8 mouse cellular contexts compared by ENCODE assay signal in the genomic region with DNA sequence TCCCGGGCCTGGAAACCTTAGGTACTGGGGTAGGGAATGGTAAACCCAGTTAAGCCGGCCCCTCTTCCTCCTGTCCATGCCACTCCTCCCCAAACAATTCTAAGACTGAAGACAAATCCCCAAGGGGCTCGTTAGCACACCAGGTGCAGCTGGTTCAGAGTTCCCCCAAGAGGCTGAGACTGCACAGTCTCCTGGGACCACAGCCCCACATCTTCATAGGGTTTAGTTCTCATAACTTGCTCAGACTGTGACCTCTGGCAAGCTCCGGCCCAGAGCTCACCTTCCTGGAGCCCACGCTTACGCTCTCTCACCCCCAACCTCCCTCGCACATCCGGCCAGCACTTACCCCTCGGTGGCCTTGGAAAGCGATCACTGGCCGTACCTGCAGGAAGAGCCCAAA. TPM values are rescaled to one million over a fixed set of nuclear protein-coding genes. Genes with fewer than 3 reads are reported as not detected.
DNase-seq lines count a peak whose midpoint lies in the region; ATAC-seq and TF ChIP-seq lines count a peak whose summit lies in the region.

No protein-coding gene starts in this region.

- DNase-seq in heart, adult 11 months: peak; percentile 94
- DNase-seq in heart, postnatal 10 days: no peak
- peak; percentile 24 for DNase-seq in CD4-positive, CD25-positive, alpha-beta regulatory T cell, adult 2 months (ENCODE audit: low read depth, low spot score)
- no peak for DNase-seq in stomach, postnatal 0 days (ENCODE audit: low spot score)
- no peak for DNase-seq in ovary, postnatal 36 days (ENCODE audit: low spot score)
- DNase-seq in cerebellum, adult 18-20 months: no peak

- H3K9ac ChIP-seq in stomach, postnatal 0 days (ENCODE audit: low read length): peak overlapping the region; percentile 58

- H3K36me3 ChIP-seq in macrophage (ENCODE audit: inconsistent target): no peaks in the 10 kb centered on the region
- H3K36me3 ChIP-seq in stomach, postnatal 0 days (ENCODE audit: control insufficient read depth, insufficient read depth, low read length): peaks cover 6% of the 10 kb centered on the region; the same call in 1 of the 2 replicates

- TF ChIP-seq EP300 in stomach, postnatal 0 days (optimal IDR thresholded peaks at IDR 0.05): no peak

- no peaks in the 10 kb centered on the region for H3K79me2 ChIP-seq in macrophage (ENCODE audit: inconsistent target)

- H3K27me3 ChIP-seq in stomach, postnatal 0 days (ENCODE audit: control insufficient read depth, insufficient read depth, low read length): no peaks in the 10 kb centered on the region

- ATAC-seq in granulocyte monocyte progenitor cell, adult 5-6 weeks (replicated peaks; ENCODE audit: poor library complexity, severe bottlenecking): peak; percentile 9; the same call in 1 of the 2 replicates
- ATAC-seq in stomach, postnatal 0 days (ENCODE audit: low FRiP score, low TSS enrichment): peak; percentile 27; the same call in 1 of the 2 replicates

- WGBS in macrophage (ENCODE audit: missing documents): 37% methylated on average over 11 of the region's 11 CpGs
- 9% methylated on average over 11 of the region's 11 CpGs for WGBS in stomach, postnatal 0 days

- H3K4me2 ChIP-seq in stomach, postnatal 0 days (replicated peaks; ENCODE audit: low read depth): peak overlapping the region; percentile 91

- 0 out of 2 replicates have a peak, but pooled peaks cover 5% of the 10 kb centered on the region for H3K4me1 ChIP-seq in stomach, postnatal 0 days (replicated peaks; ENCODE audit: control insufficient read depth, insufficient read depth)

- H3K4me3 ChIP-seq in macrophage (ENCODE audit: inconsistent target): peak overlapping the region; percentile 35
- peak overlapping the region; percentile 41 for H3K4me3 ChIP-seq in stomach, postnatal 0 days (ENCODE audit: low read depth, low read length)

- intact Hi-C loops in heart, postnatal 10 days (cut with DNase I): no loop called here

- TF ChIP-seq CTCF in stomach, postnatal 0 days (IDR thresholded peaks at IDR 0.05; ENCODE audit: low read depth): no peak

- no peaks in the 10 kb centered on the region for H3K9me3 ChIP-seq in stomach, postnatal 0 days (ENCODE audit: control insufficient read depth, low read length)

- no peak overlapping the region for H3K27ac ChIP-seq in macrophage
- H3K27ac ChIP-seq in stomach, postnatal 0 days (replicated peaks): no peak overlapping the region

RNA-seq across cellular contexts. Expression of a gene that starts 2.3 kb away (rescaled TPM):
- under 1 TPM; 0.14 to 0.25 TPM for total RNA-seq in heart, postnatal 10 days (2021)
- not detected in 2 replicates for total RNA-seq in granulocyte monocyte progenitor cell, adult 5-6 weeks (2014; fragmentation: Nextera tagmentation)
- not detected in 2 replicates for total RNA-seq in granulocyte monocyte progenitor cell, adult 5-6 weeks (2017)
- 1 to 10 TPM in 20 of 26 experiments, under 1 TPM in 4, not detected in 2; 0.44 to 8.9 (median 1.8) TPM for total RNA-seq in macrophage (2018; cell fraction: chromatin; rRNA removed)
- total RNA-seq in macrophage (2018; cell fraction: cytosol; rRNA removed): under 1 TPM in 15 of 26 experiments, not detected in 11; 0.06 to 0.15 (median 0.10) TPM
- 1 to 10 TPM in 12 of 26 experiments, under 1 TPM in 13, not detected in 1; 0.35 to 4.9 (median 0.96) TPM for total RNA-seq in macrophage (2018; cell fraction: nucleus; rRNA removed)
- polyA plus RNA-seq in macrophage (2018): 0.10 to 0.13 TPM in 2 of 3 replicates, not detected in the other
- polyA plus RNA-seq in stomach, postnatal 0 days (2015; fragmentation: Nextera tagmentation; extraction: Ambion mirVana): 4.9 and 5.4 TPM in 2 replicates

RNA-seq across cellular contexts. Expression of a gene that starts 7.2 kb away (rescaled TPM):
- total RNA-seq in heart, postnatal 10 days (2021): 100 to 1,000 TPM; 407 to 422 TPM
- total RNA-seq in granulocyte monocyte progenitor cell, adult 5-6 weeks (2014; fragmentation: Nextera tagmentation): 530 and 577 TPM in 2 replicates
- 211 and 218 TPM in 2 replicates for total RNA-seq in granulocyte monocyte progenitor cell, adult 5-6 weeks (2017)
- total RNA-seq in macrophage (2018; cell fraction: chromatin; rRNA removed): 100 to 1,000 TPM in 8 of 26 experiments, 10 to 100 TPM in 18; 22.2 to 154 (median 72.0) TPM
- 100 to 1,000 TPM; 556 to 864 (median 617) TPM for total RNA-seq in macrophage (2018; cell fraction: cytosol; rRNA removed)
- total RNA-seq in macrophage (2018; cell fraction: nucleus; rRNA removed): 100 to 1,000 TPM in 22 of 26 experiments, 10 to 100 TPM in 4; 82.9 to 281 (median 152) TPM
- polyA plus RNA-seq in macrophage (2018): 394 to 858 TPM (median 784 TPM) in 3 replicates
- 416 and 486 TPM in 2 replicates for polyA plus RNA-seq in stomach, postnatal 0 days (2015; fragmentation: Nextera tagmentation; extraction: Ambion mirVana)

RNA-seq across cellular contexts. Expression of a gene that starts 11.3 kb away (rescaled TPM):
- total RNA-seq in heart, postnatal 10 days (2021): 10 to 100 TPM; 22.1 to 23.2 TPM
- 103 and 133 TPM in 2 replicates for total RNA-seq in granulocyte monocyte progenitor cell, adult 5-6 weeks (2014; fragmentation: Nextera tagmentation)
- 78.2 and 90.6 TPM in 2 replicates for total RNA-seq in granulocyte monocyte progenitor cell, adult 5-6 weeks (2017)
- total RNA-seq in macrophage (2018; cell fraction: chromatin; rRNA removed): 100 to 1,000 TPM in 2 of 26 experiments, 10 to 100 TPM in 24; 27.9 to 101 (median 70.4) TPM
- 10 to 100 TPM in 2 of 26 experiments, 1 to 10 TPM in 24; 1.1 to 20.3 (median 4.7) TPM for total RNA-seq in macrophage (2018; cell fraction: cytosol; rRNA removed)
- total RNA-seq in macrophage (2018; cell fraction: nucleus; rRNA removed): 10 to 100 TPM; 20.7 to 70.6 (median 39.9) TPM
- polyA plus RNA-seq in macrophage (2018): 13.5 to 25.3 TPM (median 20.5 TPM) in 3 replicates
- 75.9 and 82.4 TPM in 2 replicates for polyA plus RNA-seq in stomach, postnatal 0 days (2015; fragmentation: Nextera tagmentation; extraction: Ambion mirVana)

RNA-seq across cellular contexts. Expression of a gene that starts 14.8 kb away (rescaled TPM):
- total RNA-seq in heart, postnatal 10 days (2021): not detected
- not detected in 2 replicates for total RNA-seq in granulocyte monocyte progenitor cell, adult 5-6 weeks (2014; fragmentation: Nextera tagmentation)
- total RNA-seq in granulocyte monocyte progenitor cell, adult 5-6 weeks (2017): 0.26 and 0.60 TPM in 2 replicates
- 1 to 10 TPM in 3 of 26 experiments, under 1 TPM in 8, not detected in 15; 0.16 to 1.5 (median 0.79) TPM for total RNA-seq in macrophage (2018; cell fraction: chromatin; rRNA removed)
- total RNA-seq in macrophage (2018; cell fraction: cytosol; rRNA removed): under 1 TPM in 11 of 26 experiments, not detected in 15; 0.04 to 0.19 (median 0.10) TPM
- under 1 TPM in 6 of 26 experiments, not detected in 20; 0.26 to 0.64 (median 0.38) TPM for total RNA-seq in macrophage (2018; cell fraction: nucleus; rRNA removed)
- 0.15 to 0.50 TPM in 2 of 3 replicates, not detected in the other for polyA plus RNA-seq in macrophage (2018)
- polyA plus RNA-seq in stomach, postnatal 0 days (2015; fragmentation: Nextera tagmentation; extraction: Ambion mirVana): 0.11 and 0.16 TPM in 2 replicates

RNA-seq across cellular contexts. Expression of a gene that starts 28.2 kb away (rescaled TPM):
- 1 to 10 TPM; 2.2 to 3.2 TPM for total RNA-seq in heart, postnatal 10 days (2021)
- total RNA-seq in granulocyte monocyte progenitor cell, adult 5-6 weeks (2014; fragmentation: Nextera tagmentation): 1.3 TPM in 2 replicates
- total RNA-seq in granulocyte monocyte progenitor cell, adult 5-6 weeks (2017): 1.8 and 1.9 TPM in 2 replicates
- 10 to 100 TPM in 7 of 26 experiments, 1 to 10 TPM in 19; 2.1 to 14.0 (median 9.1) TPM for total RNA-seq in macrophage (2018; cell fraction: chromatin; rRNA removed)
- 1 to 10 TPM in 2 of 26 experiments, under 1 TPM in 24; 0.24 to 1.4 (median 0.60) TPM for total RNA-seq in macrophage (2018; cell fraction: cytosol; rRNA removed)
- total RNA-seq in macrophage (2018; cell fraction: nucleus; rRNA removed): 10 to 100 TPM in 1 of 26 experiments, 1 to 10 TPM in 24, under 1 TPM in 1; 0.96 to 11.5 (median 4.2) TPM
- polyA plus RNA-seq in macrophage (2018): 0.42 to 0.65 TPM (median 0.48 TPM) in 3 replicates
- polyA plus RNA-seq in stomach, postnatal 0 days (2015; fragmentation: Nextera tagmentation; extraction: Ambion mirVana): 1.0 and 1.3 TPM in 2 replicates

Comparison
In these comparisons a context has a peak if more than half of its experiments do, and no peak if none do; other contexts are left out.
1. DNase-seq: peak in heart, adult 11 months (single experiment) and CD4-positive, CD25-positive, alpha-beta regulatory T cell, adult 2 months (single experiment); none in heart, postnatal 10 days (0 of 2), stomach, postnatal 0 days (single experiment), ovary, postnatal 36 days (single experiment) and cerebellum, adult 18-20 months (0 of 2).